Mouse (Mus musculus): ENCODE data around the gene Pcbd2.
"Not testable (repeated sequence)": the region's sequence is repeated elsewhere in the genome, so short reads cannot be mapped to it uniquely, and the experiment has no call there.

Pcbd2 gene

DNA sequence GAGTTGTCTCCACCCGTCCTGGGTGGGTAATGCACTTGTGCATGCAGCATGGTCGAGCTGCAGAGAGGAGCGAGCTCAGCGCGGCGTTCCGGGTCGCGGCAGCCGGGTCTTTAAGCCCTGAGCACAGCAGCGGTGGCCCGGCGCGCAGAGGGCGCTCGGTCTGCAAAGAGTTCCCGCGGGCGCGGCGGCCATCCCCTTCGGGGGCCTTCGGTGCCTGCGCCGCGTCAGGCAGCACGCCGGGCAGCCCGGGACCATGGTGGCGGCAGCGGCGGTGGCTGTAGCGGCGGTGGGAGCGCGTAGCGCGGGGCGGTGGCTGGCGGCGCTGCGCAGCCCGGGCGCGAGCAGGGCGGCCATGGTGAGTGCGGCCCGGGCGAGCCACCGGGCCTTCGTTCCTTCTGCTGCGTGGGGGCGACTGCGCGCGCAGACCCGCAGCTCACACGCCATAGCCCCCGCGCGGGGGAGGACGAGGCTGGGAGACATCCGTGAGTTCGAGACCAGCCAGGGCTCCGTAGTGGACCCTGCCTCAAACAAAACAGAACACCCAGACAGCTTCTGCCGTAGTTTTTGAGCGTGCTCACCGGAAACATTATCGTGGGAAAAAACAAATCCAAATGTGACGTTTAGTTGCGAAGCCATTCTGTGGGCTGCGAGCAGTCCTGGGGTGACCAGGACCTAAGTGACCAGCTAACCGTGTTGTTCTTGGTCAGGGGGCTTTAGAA is at the start of gene Pcbd2:
Pcbd2 (plus strand) TSS at position 249 of the 719 bp plus-strand sequence.
- DNase-seq (ENCODE audit: low spot score) = peak; percentile 85

DNA sequence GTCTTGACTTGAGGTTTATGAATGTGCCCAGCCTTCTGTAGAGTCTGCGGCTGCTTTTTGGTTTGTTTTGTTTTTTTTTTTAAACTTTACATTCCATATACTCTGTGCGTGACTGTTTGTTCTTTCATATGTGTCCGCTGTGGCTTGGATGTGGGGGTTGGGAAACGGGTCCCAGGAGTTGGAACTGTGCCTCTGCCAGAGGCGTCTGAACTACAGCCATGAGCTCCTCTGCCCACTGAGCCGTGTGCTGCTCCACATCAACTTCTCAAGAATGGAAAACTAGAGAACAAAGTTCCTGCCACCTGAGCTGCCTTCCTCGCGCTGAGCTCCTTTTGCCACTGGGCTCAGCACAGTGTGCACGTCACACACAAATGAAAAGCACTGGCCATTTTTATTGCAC is 45.0 kb upstream of the Pcbd2 start:
- no peak for DNase-seq (ENCODE audit: low spot score)

DNA sequence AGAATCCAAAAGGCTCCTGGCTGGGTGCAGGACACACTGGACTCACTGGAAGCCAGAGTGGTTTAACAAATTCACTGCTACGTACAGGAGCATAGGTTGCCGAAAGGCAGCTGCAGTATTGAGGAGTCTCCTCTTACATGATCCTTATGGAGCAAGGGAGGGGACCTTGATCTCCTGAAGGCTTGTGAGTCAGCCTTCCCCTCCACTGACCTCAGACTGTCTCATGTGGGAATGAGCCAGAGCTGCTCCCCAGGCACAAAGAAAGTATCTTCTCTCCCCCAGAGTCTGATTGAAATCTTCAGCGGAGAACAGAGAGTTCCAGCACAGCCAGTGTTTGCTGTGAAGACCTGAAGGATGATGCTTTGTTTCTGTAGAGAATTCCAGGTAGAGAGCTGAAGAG is 43.6 kb upstream of the Pcbd2 start:
- DNase-seq (ENCODE audit: low spot score) = no peak

DNA sequence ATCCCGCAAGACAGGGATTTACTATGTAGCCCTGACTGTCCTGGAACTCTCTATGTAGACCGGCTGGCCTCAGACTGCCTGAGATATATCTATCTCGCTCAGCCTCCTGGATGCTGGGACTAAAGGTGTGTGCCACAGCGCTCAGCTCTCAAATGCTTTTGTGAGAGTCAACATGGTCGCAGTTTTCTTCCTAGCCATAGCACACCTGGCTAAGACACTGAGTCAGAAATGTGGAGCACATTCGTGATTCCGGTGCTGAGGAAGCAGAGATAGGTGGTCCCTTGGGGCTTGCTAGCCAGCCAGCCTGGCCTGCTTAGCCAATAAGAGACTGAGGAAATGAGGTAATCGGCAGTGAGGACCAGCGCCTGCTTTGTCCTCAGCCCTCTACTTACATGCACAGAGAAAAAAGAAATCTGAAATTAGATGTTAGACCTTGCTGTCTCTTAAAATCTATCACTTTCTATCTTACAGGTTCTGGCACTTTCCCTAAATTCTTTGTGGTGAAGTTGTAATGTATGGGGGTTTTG is 41.0 kb upstream of the Pcbd2 start:
- DNase-seq (ENCODE audit: low spot score) = peak; percentile 43

DNA sequence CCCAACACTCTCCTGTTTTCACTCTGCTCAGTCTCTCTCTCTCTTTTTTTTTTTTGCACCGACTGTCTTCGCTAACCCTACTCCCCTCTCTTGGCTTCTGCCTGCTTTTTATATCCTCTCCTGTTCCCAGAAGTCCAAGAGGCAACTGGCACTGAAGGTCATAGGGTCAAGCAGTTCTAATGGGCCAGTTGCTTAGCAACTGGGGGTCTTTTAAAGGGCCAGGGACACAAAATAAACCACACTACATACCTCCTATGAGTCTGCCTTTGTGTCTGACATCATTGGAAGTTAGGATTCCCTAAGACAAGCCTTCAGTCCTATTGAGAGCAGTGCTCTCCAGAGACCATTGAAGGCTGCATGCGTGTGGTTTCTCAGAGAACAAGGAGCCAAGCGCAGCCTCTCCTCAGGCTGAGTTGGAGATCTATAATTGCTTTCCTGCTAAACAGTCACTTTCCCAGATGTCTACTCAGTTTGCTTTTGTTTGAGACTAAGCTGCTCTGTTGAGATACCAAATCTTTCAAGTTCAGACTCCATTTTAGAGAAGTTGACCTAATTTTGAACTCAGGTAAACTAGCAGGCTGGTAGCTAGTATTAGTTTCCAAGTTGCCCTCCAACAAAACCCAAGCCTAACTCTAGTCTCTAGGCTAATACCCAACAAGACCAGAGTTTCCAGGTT is 39.1 kb upstream of the Pcbd2 start:
- DNase-seq (ENCODE audit: low spot score) = peak; percentile 87

DNA sequence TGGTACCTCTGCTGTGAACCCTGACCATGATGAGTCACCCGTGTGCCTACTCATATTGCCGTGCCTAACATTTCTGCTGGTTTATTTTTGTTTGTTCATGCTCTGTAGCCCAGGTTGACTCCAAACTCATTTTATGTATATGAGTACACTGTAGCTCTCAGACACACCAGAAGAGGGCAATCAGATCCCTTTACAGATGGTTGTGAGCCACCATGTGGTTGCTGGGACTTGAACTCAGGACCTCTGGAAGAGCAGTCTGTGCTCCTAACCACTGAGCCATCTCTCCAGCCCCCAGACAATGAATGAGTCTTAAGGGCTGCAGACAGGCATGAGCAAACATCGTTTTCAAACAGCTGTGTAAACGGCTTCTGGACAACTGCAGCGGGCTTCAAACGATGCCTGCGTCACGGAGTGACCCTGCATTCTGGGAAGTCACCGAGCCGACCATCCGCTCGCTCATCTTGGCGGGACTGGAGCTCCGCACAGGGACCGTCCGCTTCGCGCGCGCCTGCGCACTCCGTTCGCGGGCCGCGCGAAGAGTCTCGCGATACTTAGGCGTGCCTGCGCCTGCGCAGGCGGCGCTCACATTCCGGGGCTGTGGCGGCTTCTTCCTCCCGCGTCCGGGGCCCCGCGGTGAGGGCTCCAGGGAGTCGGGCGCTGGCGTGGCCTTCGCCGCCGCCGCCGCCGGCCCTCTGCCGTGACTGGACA is 34.5 kb upstream of the Pcbd2 start, which contains the start of gene B230219D22Rik:
B230219D22Rik (plus strand) TSS at position 590 of the 708 bp plus-strand sequence.
- DNase-seq (ENCODE audit: low spot score) = peak; percentile 94

DNA sequence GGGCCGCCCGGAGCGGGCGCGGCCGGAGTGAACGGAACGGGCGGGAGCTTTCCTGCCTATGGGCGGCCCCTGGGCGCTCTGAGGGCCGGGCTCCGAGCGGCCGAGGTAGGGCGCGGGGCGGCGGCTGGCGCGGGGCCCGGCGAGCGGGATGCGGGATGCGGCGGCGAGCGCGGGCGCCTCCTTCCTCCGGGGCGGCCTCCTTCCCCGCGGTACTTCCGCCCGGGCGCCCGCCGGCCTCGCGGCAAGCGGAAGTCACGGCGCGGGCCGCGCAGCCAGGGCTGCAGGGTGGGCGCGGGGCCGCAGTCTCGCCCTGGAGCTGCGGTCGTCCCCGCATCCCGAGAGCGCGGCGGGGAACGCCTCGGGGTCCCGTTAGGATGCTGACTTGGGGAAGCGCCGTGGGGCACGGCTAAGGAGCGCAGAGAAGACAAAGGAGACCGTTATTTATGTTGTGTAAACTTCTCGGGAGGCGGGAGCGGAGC is 33.9 kb upstream of the Pcbd2 start:
- peak; percentile 35 for DNase-seq (ENCODE audit: low spot score)

DNA sequence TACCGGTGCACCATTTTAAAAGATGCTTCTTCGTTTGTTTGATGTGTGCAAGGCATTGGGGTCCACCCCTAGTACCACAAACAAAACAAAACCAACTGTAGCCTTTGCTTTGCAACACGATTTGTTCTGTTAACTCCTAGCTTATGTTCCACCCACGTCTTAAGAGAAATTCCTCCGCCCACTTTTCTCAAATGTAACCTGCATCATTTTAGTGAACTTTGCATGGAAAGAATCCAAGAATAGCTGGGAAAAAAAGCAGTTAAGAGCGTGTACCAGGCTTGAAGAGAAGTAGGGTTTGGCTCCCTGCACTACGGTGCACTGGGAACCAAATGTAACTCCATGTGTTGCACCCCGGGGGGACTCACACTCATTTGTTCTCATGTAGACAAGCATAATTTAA is 33.1 kb upstream of the Pcbd2 start:
- no peak for DNase-seq (ENCODE audit: low spot score)

DNA sequence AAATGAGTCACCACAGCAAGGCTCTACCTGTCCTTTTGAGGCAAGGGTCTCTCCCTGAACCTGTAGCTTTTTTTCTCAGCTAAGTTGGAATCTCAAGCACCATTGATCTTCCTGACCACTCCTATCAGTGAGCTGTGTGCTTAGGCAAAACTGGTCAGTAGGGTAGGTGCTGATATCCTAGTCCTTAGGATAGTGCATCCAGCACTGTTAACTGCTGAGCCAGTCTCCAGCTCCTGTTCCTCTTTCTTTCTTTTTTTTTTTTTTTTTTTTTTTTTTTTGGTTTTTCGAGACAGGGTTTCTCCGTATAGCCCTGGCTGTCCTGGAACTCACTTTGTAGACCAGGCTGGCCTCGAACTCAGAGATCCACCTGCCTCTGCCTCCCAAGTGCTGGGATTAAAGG is 31.2 kb upstream of the Pcbd2 start:
- DNase-seq (ENCODE audit: low spot score) = not testable (repeated sequence)

DNA sequence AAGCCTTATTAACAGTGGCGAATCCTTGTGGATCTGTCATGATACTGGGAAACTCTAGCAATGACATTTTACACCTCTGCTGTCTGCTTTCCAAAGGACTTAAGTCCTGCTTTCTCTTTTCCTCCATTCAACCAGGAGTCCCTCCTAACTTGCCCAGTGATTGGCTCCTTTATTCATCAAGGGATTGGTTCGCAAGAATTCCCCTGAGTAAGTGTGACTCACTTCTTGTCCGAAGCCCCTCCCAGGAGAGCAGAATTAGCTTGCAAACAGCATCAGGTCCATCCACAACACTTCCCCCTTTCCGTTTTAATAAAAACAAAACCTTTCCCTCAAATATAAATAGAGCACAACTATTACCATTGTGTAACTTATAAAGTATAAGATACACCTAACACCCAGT is 22.9 kb upstream of the Pcbd2 start:
- DNase-seq (ENCODE audit: low spot score) = no peak

DNA sequence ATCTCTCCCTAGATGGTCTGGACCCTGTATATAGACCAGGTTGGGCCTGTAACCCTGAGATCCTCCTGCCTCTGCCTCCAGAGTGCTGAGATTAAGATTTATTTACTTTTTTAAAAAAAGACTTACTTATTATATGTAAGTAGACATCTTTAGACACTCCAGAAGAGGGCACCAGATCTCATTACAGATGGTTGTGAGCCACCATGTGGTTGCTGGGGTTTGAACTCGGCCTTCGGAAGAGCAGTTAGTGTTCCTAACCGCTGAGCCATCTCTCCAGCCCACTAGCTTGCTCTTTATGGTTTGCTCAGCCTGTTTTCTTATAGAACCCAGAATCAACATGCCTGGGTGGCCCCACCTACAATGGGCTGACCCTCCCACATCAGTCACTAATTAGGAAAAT is 14.3 kb upstream of the Pcbd2 start:
- DNase-seq (ENCODE audit: low spot score) = no peak

DNA sequence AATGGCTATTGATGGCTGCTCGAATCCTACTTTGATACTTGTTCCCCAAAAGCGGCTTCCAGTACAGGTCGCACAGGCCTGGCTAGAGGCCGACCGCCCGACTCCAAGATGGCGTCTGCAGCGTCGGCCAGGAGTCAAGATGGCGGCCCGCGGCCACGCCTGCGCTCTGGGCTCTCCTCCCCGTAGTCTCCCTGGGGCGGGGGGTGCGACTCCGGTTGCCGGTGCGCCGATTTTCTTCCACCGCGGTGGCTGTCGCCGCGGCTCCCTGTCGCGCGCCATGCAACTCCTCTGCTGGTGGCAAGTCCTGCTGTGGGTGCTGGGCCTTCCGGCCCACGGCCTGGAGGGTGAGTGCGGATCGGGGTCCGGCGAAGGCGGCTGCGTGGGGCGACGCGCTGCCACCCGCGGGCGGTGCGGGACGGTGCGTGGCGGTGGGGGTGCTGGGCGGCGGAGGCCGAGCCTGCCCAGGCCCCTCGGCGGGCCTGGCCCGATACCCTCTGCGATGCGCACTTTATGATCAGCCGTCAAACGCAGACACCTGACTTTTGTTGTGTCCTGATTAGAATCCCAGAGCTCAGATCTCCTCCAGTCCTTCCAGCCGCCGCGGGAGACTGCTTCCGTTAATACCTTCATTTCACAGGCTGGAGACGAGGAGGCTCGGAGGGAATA is 12.5 kb upstream of the Pcbd2 start, which contains the start of gene Txndc15:
Txndc15 (plus strand) TSS at position 150 of the 666 bp plus-strand sequence.
- DNase-seq (ENCODE audit: low spot score) = peak; percentile 91

DNA sequence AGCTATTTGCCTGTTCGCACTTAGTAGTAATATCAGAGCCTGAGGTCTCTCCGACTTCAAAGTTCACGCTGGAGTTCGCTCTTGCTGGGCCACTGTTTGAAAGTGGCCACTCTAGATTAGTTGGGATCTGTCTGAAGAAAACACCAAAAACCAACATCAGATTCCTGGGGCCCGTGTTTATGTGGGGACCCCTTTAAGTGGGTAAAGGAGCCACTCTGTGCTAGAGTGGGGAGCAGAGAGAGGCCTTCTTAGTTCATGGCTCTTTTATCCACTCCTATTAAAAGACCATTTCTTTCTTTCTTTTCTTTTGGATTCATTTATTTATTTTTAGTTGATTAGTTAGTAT is 12.0 kb upstream of the Pcbd2 start:
- DNase-seq (ENCODE audit: low spot score) = no peak

DNA sequence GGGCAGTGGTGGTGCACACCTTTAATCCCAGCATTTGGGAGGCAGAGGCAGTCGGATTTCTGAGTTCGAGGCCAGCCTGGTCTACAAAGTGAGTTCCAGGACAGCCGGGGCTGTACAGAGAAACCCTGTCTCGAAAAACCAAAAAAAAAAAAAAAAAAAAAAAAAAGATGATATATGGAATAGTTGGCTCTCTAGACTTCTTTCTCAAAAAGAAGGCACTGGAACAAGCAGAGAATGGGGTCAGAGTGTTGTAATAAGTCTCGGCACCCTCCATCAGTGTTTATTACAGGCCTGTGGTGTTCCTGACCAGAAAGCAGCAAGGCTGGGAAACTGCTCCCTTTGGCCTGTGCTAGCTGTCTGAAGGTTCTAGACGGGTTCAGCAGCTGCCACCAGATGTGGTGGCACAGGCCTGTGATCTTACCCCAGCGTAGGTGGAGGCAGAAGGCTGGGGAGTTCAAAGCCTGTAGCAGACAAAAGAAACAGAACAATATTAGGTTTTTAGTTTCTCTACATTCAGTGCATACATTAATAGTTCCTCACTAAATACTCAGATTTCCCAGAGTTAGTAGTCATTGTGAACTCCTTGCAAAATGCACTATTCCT is 11.2 kb upstream of the Pcbd2 start:
- DNase-seq (ENCODE audit: low spot score) = no peak

DNA sequence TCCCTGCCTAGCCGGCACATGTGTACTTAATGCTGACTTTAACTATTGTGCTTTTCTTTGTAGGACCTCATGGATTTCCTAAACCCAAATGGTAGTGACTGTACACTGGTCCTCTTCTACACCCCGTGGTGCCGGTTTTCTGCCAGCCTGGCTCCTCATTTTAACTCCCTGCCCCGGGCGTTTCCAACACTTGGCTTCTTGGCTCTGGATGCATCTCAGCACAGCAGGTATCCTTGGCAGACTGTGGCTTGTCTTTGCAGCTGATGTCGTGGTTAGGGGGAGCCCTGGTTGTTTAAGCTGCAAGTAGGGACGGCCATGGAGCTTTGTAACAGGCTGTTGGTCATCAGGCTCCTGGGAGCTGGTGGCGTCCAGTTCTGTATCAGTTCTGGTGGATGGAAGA is 5.7 kb upstream of the Pcbd2 start:
- DNase-seq (ENCODE audit: low spot score) = no peak

DNA sequence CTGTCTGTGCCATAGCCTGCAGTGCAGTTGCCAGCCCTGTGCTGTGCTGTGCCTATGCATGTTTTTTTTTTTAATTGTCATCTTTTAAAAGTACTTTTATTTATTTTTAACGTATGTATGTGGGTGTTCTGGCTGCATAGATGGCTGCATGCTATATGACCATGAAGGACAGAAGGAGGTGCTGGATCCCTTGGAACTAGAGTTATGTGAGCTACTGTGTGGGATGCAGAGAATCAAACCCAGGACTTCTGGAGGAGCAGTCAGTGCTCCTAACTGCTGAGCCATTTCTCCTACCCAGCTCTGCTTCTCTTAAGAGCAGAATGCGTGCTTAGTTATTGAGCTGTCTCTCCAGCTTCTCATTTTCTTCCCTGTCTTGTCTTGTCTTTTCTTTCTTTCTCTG is 5.2 kb upstream of the Pcbd2 start:
- DNase-seq (ENCODE audit: low spot score) = no peak

DNA sequence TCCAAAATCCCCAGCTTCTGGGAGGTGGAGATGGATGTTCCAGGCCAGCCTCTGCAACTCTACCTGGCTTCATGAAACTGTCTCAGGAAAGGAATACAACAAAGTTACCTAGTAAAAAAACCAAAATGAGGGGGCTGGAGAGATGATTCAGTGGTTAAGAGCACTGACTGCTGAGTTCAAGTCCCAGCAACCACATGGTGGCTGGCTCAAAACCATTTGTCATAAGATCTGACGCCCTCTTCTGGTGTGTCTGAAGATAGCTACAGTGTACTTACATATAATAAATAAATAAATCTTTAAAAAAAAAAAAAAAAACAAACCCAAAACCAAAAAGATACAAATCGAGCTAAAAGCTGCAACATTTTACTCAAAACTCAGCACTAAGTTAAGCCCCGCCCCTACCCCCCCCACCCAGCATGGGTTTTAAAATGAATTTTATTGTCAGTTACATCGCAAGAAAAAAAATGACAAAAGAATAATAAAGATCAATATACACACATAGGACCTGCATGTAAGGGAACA is 509 bp upstream of the Pcbd2 start:
- DNase-seq (ENCODE audit: low spot score) = peak; percentile 44

DNA sequence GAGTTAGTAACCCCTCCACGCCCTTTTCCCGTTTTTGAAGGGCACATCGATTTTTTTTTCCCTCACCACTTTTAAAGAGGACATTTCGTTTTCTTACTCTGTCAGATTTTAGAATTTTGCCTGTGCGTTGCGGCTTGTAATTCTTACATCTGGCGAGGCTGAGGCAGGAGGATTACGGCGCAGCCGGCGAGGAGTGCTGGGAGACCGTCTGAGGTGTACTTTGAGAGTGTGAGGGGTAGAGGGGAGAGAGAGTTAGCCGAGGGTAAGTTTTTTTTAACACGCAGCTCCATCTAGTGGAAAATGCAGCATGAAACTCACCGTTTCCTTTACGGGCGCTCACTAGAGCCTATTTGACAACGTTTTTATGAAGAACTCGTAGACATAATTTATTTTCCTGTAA is 671 bp downstream of the Pcbd2 start:
- peak; percentile 86 for DNase-seq (ENCODE audit: low spot score)

DNA sequence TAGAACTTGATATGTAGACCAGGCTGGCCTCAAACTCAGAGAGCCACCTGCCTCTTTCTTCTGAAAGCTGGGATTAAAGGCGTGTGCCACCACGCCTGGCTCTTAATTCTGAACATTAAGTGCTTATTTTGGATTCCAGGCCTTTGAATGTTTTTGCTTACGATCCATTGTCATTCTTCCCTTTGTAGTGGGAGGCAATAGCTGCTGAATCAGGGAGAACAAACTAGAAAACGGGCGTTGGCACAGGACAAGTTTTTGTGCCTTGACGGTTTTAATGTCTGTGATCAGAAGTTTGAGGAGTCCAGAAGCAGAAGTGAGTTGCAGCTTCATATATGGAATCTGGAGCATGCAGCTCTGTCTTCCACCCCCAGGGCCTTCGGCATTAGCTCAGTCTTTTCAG is 3.5 kb downstream of the Pcbd2 start:
- DNase-seq (ENCODE audit: low spot score) = no peak

DNA sequence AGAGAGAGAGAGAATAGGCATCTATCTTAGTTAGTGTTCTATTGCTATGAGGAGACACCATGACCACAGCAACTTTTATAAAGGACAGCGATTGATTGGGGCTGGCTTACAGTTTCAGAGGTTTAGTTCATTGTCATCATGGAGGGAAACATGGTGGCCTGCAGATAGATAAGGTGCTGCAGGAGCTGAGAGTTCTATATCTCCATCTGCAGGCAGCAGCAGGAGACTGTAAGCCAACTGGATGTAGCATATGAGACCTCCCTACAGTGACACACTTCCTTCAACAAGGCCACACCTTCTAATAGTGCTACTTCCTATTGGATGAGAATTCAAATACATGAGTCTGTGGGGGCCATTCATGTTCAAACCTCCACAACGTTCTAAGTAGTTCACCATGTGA is 5.0 kb downstream of the Pcbd2 start:
- DNase-seq (ENCODE audit: low spot score) = no peak

Measured in embryo, embryonic 10 days (tissue).